Mouse (Mus musculus) urinary bladder, postnatal 14 days (tissue): ENCODE results near the gene Tnr.
A peak's percentile ranks its signal among the peaks of the same experiment; 100 is the strongest.

ENCODE experiments used
- DNase-seq: peaks from one replicate; pipeline ENCODE4 v3.0.0; 2021; ENCODE audit warnings: low spot score

The Tnr gene

GRCm38 (mm10) chr1:159872866-159873265 is 349.3 kb downstream of the Tnr start:
- no peak for DNase-seq

- no peak for DNase-seq
These were observed 355.1 kb downstream of the Tnr start for GRCm38 (mm10) chr1:159878681-159879080.

GRCm38 (mm10) chr1:159879866-159880265 is 356.3 kb downstream of the Tnr start:
- no peak for DNase-seq

GRCm38 (mm10) chr1:159885476-159885875 is 361.9 kb downstream of the Tnr start:
- DNase-seq = no peak

- DNase-seq = no peak
These were observed 365.0 kb downstream of the Tnr start for GRCm38 (mm10) chr1:159888611-159889010.

- DNase-seq = peak; percentile 5
These were observed 365.6 kb downstream of the Tnr start for GRCm38 (mm10) chr1:159889012-159889765.

GRCm38 (mm10) chr1:159890524-159890923 is 367.0 kb downstream of the Tnr start:
- DNase-seq = peak; percentile 17

- no peak for DNase-seq
These were observed 371.5 kb downstream of the Tnr start for GRCm38 (mm10) chr1:159895094-159895493.

- DNase-seq = no peak
These were observed 376.4 kb downstream of the Tnr start for GRCm38 (mm10) chr1:159899991-159900390.

- DNase-seq = no peak
These were observed 377.1 kb downstream of the Tnr start for GRCm38 (mm10) chr1:159900639-159901038.

GRCm38 (mm10) chr1:159901366-159902119 is 378.0 kb downstream of the Tnr start:
- no peak for DNase-seq

GRCm38 (mm10) chr1:159902120-159902497 is 378.5 kb downstream of the Tnr start:
- no peak for DNase-seq

GRCm38 (mm10) chr1:159911006-159911405 is 387.4 kb downstream of the Tnr start:
- peak; percentile 68 for DNase-seq

GRCm38 (mm10) chr1:159914726-159915125 is 391.2 kb downstream of the Tnr start:
- no peak for DNase-seq

GRCm38 (mm10) chr1:159920571-159920970 is 397.0 kb downstream of the Tnr start:
- DNase-seq = no peak

- DNase-seq = no peak
These were observed 399.4 kb downstream of the Tnr start for GRCm38 (mm10) chr1:159923010-159923409.

GRCm38 (mm10) chr1:159924105-159924504 is 400.5 kb downstream of the Tnr start:
- DNase-seq = no peak

- DNase-seq = no peak
These were observed 401.1 kb downstream of the Tnr start for GRCm38 (mm10) chr1:159924684-159925083.

- DNase-seq = no peak
These were observed 405.2 kb downstream of the Tnr start for GRCm38 (mm10) chr1:159928681-159929335.

GRCm38 (mm10) chr1:159932092-159932491 is 408.5 kb downstream of the Tnr start:
- DNase-seq = no peak

- DNase-seq = no peak
These were observed 409.0 kb downstream of the Tnr start for GRCm38 (mm10) chr1:159932598-159932997.

GRCm38 (mm10) chr1:159938449-159938848 is 414.9 kb downstream of the Tnr start:
- no peak for DNase-seq

- DNase-seq = no peak
These were observed 415.8 kb downstream of the Tnr start for GRCm38 (mm10) chr1:159939335-159939734.
